Mouse (Mus musculus): ENCODE data around the gene Chn1. TPM values are rescaled to one million over a fixed set of nuclear protein-coding genes. Genes with fewer than 3 reads are reported as not detected.

The Chn1 gene
- total and polyA plus RNA-seq, 3 experiments, result 4.2 to 17.0 (median 9.9) TPM

DNA sequence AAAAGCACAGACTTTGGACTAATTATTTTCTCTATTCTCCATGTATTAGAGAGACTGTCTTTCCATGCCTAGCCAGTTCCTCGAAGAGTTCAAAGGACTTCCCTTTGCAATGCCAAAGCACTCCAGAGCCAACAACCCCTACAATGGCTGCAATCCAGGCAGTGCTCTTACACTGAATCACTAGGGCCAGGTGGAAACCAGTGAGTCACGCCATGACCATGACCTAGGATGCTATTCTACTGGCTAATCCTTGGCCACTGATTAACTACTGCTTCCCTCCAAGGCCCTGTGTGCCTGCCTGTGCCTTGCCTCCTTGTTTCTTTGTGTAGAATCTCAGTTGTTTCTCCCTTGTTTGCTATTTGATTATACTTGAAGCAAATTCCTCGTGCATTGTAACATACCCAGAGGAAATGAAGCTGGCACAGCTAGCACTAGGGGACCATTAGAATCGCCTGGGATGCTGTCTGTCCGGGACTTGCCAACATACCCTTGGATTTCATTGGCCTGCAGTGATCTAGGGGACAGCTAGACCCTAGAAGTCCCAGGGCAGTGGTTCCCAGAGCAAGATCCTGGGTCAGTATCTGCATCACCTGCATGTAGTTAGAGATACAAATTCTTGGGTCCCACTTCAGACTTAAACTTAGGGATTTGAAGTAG is 166.0 kb downstream of the Chn1 start:
- in situ Hi-C loops (cut with MboI; ENCODE audit: low pct_ligation_motif_present, low pct_unique_long_range_greater_than_20kb, low sequenced_read_pairs) (no loop called here), dilution Hi-C loops (cut with MboI; ENCODE audit: extremely low pct_ligation_motif_present, extremely low pct_unique_long_range_greater_than_20kb, low sequenced_read_pairs) (no loop called here)
- H3K36me3 ChIP-seq (replicated peaks in 1 of 2; ENCODE audit: control insufficient read depth in 1 of 2, insufficient read depth in 1 of 2, low read length in 1 of 2), result peaks cover 0 to 6% of the 10 kb centered on the region in 2 experiments
- H3K9ac ChIP-seq (ENCODE audit: insufficient read depth, low read depth), result no peak overlapping the region
- H3K9me3 ChIP-seq (replicated peaks; ENCODE audit: low read length), result no peaks in the 10 kb centered on the region
- no peak overlapping the region for H3K27ac ChIP-seq (ENCODE audit: insufficient read depth, low read depth)
- no peak for TF ChIP-seq USF2 (conservative IDR thresholded peaks at IDR 0.05; ENCODE audit: low read depth, low read length)
- TF ChIP-seq TCF12 (IDR thresholded peaks at IDR 0.05; ENCODE audit: low read depth, low read length), result no peak
- no peak for TF ChIP-seq MXI1 (IDR thresholded peaks at IDR 0.05; ENCODE audit: low read depth, low read length)
- TF ChIP-seq SIN3A (IDR thresholded peaks at IDR 0.05; ENCODE audit: low read length), result no peak
- no peak for TF ChIP-seq RAD21 (IDR thresholded peaks at IDR 0.05; ENCODE audit: low read depth, low read length)
- no peak for TF ChIP-seq BHLHE40 (IDR thresholded peaks at IDR 0.05; ENCODE audit: low read depth, low read length)
- no peak for TF ChIP-seq UBTF (IDR thresholded peaks at IDR 0.05; ENCODE audit: low read depth, low read length)
- DNase-seq (ENCODE audit: extremely low read depth), result no peak
- no peaks in the 10 kb centered on the region for H3K27me3 ChIP-seq (replicated peaks)
- no peak overlapping the region for H3K4me2 ChIP-seq (ENCODE audit: insufficient read depth, low read depth, poor library complexity, severe bottlenecking)
- no peaks in the 10 kb centered on the region for H3K79me2 ChIP-seq (replicated peaks; ENCODE audit: control insufficient read depth, extremely low read depth, insufficient read depth, poor library complexity, severe bottlenecking)
- H3K4me1 ChIP-seq (ENCODE audit: control insufficient read depth in 1 of 2, insufficient read depth in 2 of 2), result peaks cover 4 to 23% of the 10 kb centered on the region in 2 experiments; a peak in 3 of 4 replicates
- H3K4me3 ChIP-seq (replicated peaks in 1 of 3; ENCODE audit: low read depth in 2 of 3, low read length in 2 of 3, poor library complexity in 1 of 3), result no peak overlapping the region

GRCm38 (mm10) chr2:73608391-73608790 is 166.8 kb downstream of the Chn1 start:
- peaks cover 4 to 24% of the 10 kb centered on the region in 2 experiments; a peak in 3 of 4 replicates for H3K4me1 ChIP-seq (ENCODE audit: control insufficient read depth in 1 of 2, insufficient read depth in 2 of 2)
- no peak overlapping the region for H3K9ac ChIP-seq (ENCODE audit: insufficient read depth, low read depth)
- no peak overlapping the region for H3K4me2 ChIP-seq (ENCODE audit: insufficient read depth, low read depth, poor library complexity, severe bottlenecking)
- peaks cover 0 to 5% of the 10 kb centered on the region in 2 experiments for H3K36me3 ChIP-seq (replicated peaks in 1 of 2; ENCODE audit: control insufficient read depth in 1 of 2, insufficient read depth in 1 of 2, low read length in 1 of 2)
- no peak overlapping the region for H3K27ac ChIP-seq (ENCODE audit: insufficient read depth, low read depth)
- TF ChIP-seq SMC3 (IDR thresholded peaks at IDR 0.05; ENCODE audit: low read depth, low read length), result no peak
- TF ChIP-seq JUND (conservative IDR thresholded peaks at IDR 0.05; ENCODE audit: low read depth, low read length), result no peak
- TF ChIP-seq ZKSCAN1 (IDR thresholded peaks at IDR 0.05; ENCODE audit: borderline replicate concordance, low read depth, low read length), result no peak
- TF ChIP-seq BHLHE40 (IDR thresholded peaks at IDR 0.05; ENCODE audit: low read depth, low read length), result no peak
- TF ChIP-seq ZC3H11A (IDR thresholded peaks at IDR 0.05; ENCODE audit: low read depth, low read length), result no peak
- no peak for TF ChIP-seq JUN (IDR thresholded peaks at IDR 0.05; ENCODE audit: insufficient read depth, low read depth, low read length)
- TF ChIP-seq IRF4 (IDR thresholded peaks at IDR 0.05; ENCODE audit: low read depth, low read length), result no peak
- TF ChIP-seq MAX (IDR thresholded peaks at IDR 0.05; ENCODE audit: low read length), result no peak
- TF ChIP-seq MXI1 (IDR thresholded peaks at IDR 0.05; ENCODE audit: low read depth, low read length), result no peak
- TF ChIP-seq RCOR1 (conservative IDR thresholded peaks at IDR 0.05; ENCODE audit: low read depth, low read length), result no peak
- no peak for TF ChIP-seq TCF12 (IDR thresholded peaks at IDR 0.05; ENCODE audit: low read depth, low read length)
- in situ Hi-C loops (cut with MboI; ENCODE audit: low pct_ligation_motif_present, low pct_unique_long_range_greater_than_20kb, low sequenced_read_pairs) (no loop called here), dilution Hi-C loops (cut with MboI; ENCODE audit: extremely low pct_ligation_motif_present, extremely low pct_unique_long_range_greater_than_20kb, low sequenced_read_pairs) (no loop called here)
- no peak overlapping the region for H3K4me3 ChIP-seq (replicated peaks in 1 of 3; ENCODE audit: low read depth in 2 of 3, low read length in 2 of 3, poor library complexity in 1 of 3)
- no peak for DNase-seq (ENCODE audit: extremely low read depth)
- H3K27me3 ChIP-seq (replicated peaks), result no peaks in the 10 kb centered on the region
- no peaks in the 10 kb centered on the region for H3K79me2 ChIP-seq (replicated peaks; ENCODE audit: control insufficient read depth, extremely low read depth, insufficient read depth, poor library complexity, severe bottlenecking)
- no peaks in the 10 kb centered on the region for H3K9me3 ChIP-seq (replicated peaks; ENCODE audit: low read length)
